Mouse (Mus musculus) lung, postnatal 0 days (tissue): Measurements from ENCODE around the gene Tmem140.

ENCODE experiments used
- CTCF ChIP-seq: IDR thresholded peaks from 2 replicates; pipeline ENCODE4 v1.5.1; 2016; ENCODE audit warnings: antibody characterized with exemption, mild to moderate bottlenecking
- EP300 ChIP-seq: IDR thresholded peaks from 2 replicates; pipeline ENCODE4 v1.6.1; 2016; ENCODE audit warnings: antibody characterized with exemption, mild to moderate bottlenecking, control low read depth

GRCm38 (mm10) chr6:34914462-34914861 is 51.5 kb downstream of the Tmem140 start:
- TF ChIP-seq CTCF (no peak), EP300 (no peak)
